Mouse (Mus musculus): ENCODE results near the gene Itm2b.

DNA sequence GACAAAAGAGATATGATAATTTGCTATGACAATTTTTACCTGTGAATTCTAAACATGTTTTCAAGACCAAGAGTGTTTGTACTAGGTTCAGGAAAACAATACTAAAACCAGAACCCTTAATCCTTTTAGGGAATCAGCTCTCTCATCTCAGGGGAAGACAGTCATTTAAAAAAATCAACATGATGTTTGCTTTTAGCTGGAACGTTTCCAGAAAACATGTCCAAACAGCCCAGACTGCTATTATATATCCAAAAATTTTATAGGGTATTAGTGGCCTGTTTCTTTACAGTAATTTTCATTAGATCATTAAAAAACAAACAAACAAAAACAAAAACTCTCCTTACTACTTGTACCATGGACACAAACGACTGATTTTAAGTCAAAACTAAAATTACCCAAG, 1.3 kb downstream of the Itm2b start:
- TF ChIP-seq CTCF (IDR thresholded peaks at IDR 0.05; ENCODE audit: control insufficient read depth, insufficient read depth, insufficient read length), result no peak
- no peak for TF ChIP-seq USF1 (IDR thresholded peaks at IDR 0.05; ENCODE audit: low read depth)
- no peak for TF ChIP-seq MYOG (IDR thresholded peaks at IDR 0.05; ENCODE audit: control insufficient read depth, extremely low read depth, insufficient read length)
- no peak for TF ChIP-seq MYOD1 (IDR thresholded peaks at IDR 0.05; ENCODE audit: control insufficient read depth, insufficient read length, low read depth)
- TF ChIP-seq MAX (IDR thresholded peaks at IDR 0.05), result no peak

All from C2C12 (cell line).